Mouse (Mus musculus): ENCODE measurements around the gene CN725425.

GRCm38 (mm10) chr15:91172193-91172592 lies 27.1 kb upstream of the CN725425 start:
- TF ChIP-seq TAL1 (IDR thresholded peaks at IDR 0.05; ENCODE audit: low read length) = no peak
- no peak for TF ChIP-seq GATA1 (IDR thresholded peaks at IDR 0.05; ENCODE audit: low read length)

Data from erythroblast, embryonic 14.5 days (primary cell).